In genomic region chr12:84801532-84802110, GRCm38 (mm10) we compare ENCODE assay signal across 14 mouse cellular contexts.
"Had no signal": no experiment of that assay in that cellular context is flagged by ENCODE, and none has a peak within 500 bp of the region (broad histone marks: within the 10 kb centered on the region; RNA-seq: fewer than 3 reads in every experiment).

No protein-coding gene starts in this region.

- H3K36me3 ChIP-seq: limb, embryonic 15.5 days; liver, embryonic 12.5 days; midbrain, embryonic 10.5 days; neural tube, embryonic 12.5 days had no signal

- DNase-seq: kidney, postnatal 36 days; layer of hippocampus, adult 9-11 months; layer of hippocampus, postnatal 36 days; lung, embryonic 14.5 days; lung, postnatal 4 days; midbrain, embryonic 14.5 days; thymus, adult 18-20 months; thymus, postnatal 14 days had no signal

- H3K27me3 ChIP-seq: limb, embryonic 15.5 days; neural tube, embryonic 12.5 days had no signal

- H3K9me3 ChIP-seq: limb, embryonic 15.5 days; liver, embryonic 12.5 days; midbrain, embryonic 10.5 days; neural tube, embryonic 12.5 days had no signal

- H3K9ac ChIP-seq: limb, embryonic 15.5 days; liver, embryonic 12.5 days; lung, embryonic 14.5 days; neural tube, embryonic 12.5 days had no signal

- H3K27ac ChIP-seq: kidney, postnatal 0 days; limb, embryonic 15.5 days; liver, embryonic 12.5 days; midbrain, embryonic 10.5 days; neural tube, embryonic 12.5 days; stomach, postnatal 0 days had no signal

- ATAC-seq: liver, embryonic 12.5 days had no signal

- H3K4me3 ChIP-seq: limb, embryonic 15.5 days; liver, embryonic 12.5 days; midbrain, embryonic 10.5 days; neural tube, embryonic 12.5 days had no signal

- H3K4me2 ChIP-seq: limb, embryonic 15.5 days; liver, embryonic 12.5 days; lung, embryonic 14.5 days; neural tube, embryonic 12.5 days had no signal

- H3K4me1 ChIP-seq: neural tube, embryonic 12.5 days had no signal
